Mouse (Mus musculus): ENCODE measurements at regions not wholly inside any gene's neighbourhood (a gene's known extent, or its start where the extent isn't known, plus 50 kb on each side); places are given as distances from the start of the nearest gene placed in this dataset.

DNA sequence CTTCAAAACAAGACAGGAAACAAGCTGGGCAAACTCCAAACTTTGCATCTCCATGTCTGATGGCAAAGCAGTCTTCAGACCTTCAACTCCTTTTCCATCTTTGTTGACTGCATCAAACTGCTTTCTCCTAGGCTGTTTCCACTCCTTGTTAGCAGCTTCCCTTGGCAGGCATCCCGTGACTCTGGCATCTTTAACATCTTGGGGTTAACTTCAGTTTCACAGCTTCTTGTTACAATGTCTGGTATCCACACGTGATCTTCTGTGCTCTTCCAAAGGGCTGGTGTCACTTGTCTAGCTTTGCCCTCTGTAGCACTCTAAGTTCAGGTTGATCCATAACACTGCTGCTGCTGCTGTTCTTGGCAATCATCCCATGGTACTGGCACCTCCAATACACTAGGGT, 71.3 kb upstream of the Fam174b start:
- no peak for TF ChIP-seq CTCF (IDR thresholded peaks at IDR 0.05; ENCODE audit: insufficient read depth, low read depth, low read length)
- TF ChIP-seq POLR2A (IDR thresholded peaks at IDR 0.05; ENCODE audit: insufficient read depth, low read depth, low read length), result no peak

All from olfactory bulb, adult 2 months (tissue).